Mouse (Mus musculus) thymus, adult 2 months (tissue): ENCODE measurements around the gene 2310039H08Rik.

ENCODE experiments used
- CTCF ChIP-seq: fragments of 200-500 bp; IDR thresholded peaks from 2 replicates; pipeline ENCODE4 v1.5.1; 2012; ENCODE audit warnings: mild to moderate bottlenecking, control low read depth, low read length, moderate library complexity, borderline replicate concordance; ENCODE audit not compliant: control insufficient read depth, poor library complexity, insufficient read depth; ENCODE audit errors: extremely low read depth
- POLR2A ChIP-seq: fragments of 200-500 bp; IDR thresholded peaks from 2 replicates; pipeline ENCODE4 v1.6.1; 2012; ENCODE audit warnings: mild to moderate bottlenecking, low read length, control low read depth, moderate library complexity; ENCODE audit not compliant: control insufficient read depth, poor library complexity, insufficient read depth; ENCODE audit errors: extremely low read depth

GRCm38 (mm10) chr17:46724477-46725084 lies 47.9 kb upstream of the 2310039H08Rik start:
- TF ChIP-seq CTCF (no peak), POLR2A (no peak)
